Mouse (Mus musculus) erythroid progenitor cell, adult 5-6 weeks (primary cell): ENCODE measurements around the gene Kif6. TPM values are rescaled to one million over a fixed set of nuclear protein-coding genes. Genes with fewer than 3 reads are reported as not detected.

ENCODE experiments used
- ATAC-seq: replicated peaks from 2 replicates; pipeline ENCODE4 v1.8.0; 2016; ENCODE audit warnings: moderate number of reproducible peaks, mild to moderate bottlenecking, moderate TSS enrichment, inconsistent platforms; ENCODE audit not compliant: poor library complexity, low FRiP score, severe bottlenecking
- total RNA-seq, 2 experiments: library from RNA; stranded (forward) in 1 of 2; stranded (reverse) in 1 of 2; fragments of 150-400 nt in 1 of 2; fragments of 186-747, 209-891 nt in 1 of 2; gene quantifications; 2 replicates each; pipeline versions ENCODE4 v1.2.3 to v1.2.4; 2015 to 2017; ENCODE audit warnings: low replicate concordance in 2 of 2

Gene Kif6
- total RNA-seq, 2 experiments from 2014 or later = not detected

- ATAC-seq = no peak
Observed at GRCm38 (mm10) chr17:49732706-49733105, 117.8 kb downstream of the Kif6 start.

- ATAC-seq = no peak
Observed at GRCm38 (mm10) chr17:49734079-49734478, 119.1 kb downstream of the Kif6 start.

GRCm38 (mm10) chr17:49734776-49735175 lies 119.8 kb downstream of the Kif6 start:
- ATAC-seq = no peak

GRCm38 (mm10) chr17:49736364-49736763 lies 121.4 kb downstream of the Kif6 start:
- no peak for ATAC-seq

GRCm38 (mm10) chr17:49737217-49737774 lies 122.4 kb downstream of the Kif6 start:
- no peak for ATAC-seq

GRCm38 (mm10) chr17:49738351-49738750 lies 123.4 kb downstream of the Kif6 start:
- ATAC-seq = no peak

GRCm38 (mm10) chr17:49739896-49740679 lies 125.2 kb downstream of the Kif6 start:
- ATAC-seq = no peak

- ATAC-seq = no peak
Observed at GRCm38 (mm10) chr17:49741172-49741571, 126.2 kb downstream of the Kif6 start.

GRCm38 (mm10) chr17:49741927-49742326 lies 127.0 kb downstream of the Kif6 start:
- no peak for ATAC-seq

GRCm38 (mm10) chr17:49743580-49744463 lies 128.9 kb downstream of the Kif6 start:
- no peak for ATAC-seq

GRCm38 (mm10) chr17:49750889-49751324 lies 136.0 kb downstream of the Kif6 start:
- no peak for ATAC-seq

- no peak for ATAC-seq
Observed at GRCm38 (mm10) chr17:49753874-49754273, 138.9 kb downstream of the Kif6 start.

GRCm38 (mm10) chr17:49756862-49757261 lies 141.9 kb downstream of the Kif6 start:
- no peak for ATAC-seq

- no peak for ATAC-seq
Observed at GRCm38 (mm10) chr17:49759047-49759446, 144.1 kb downstream of the Kif6 start.

- ATAC-seq = no peak
Observed at GRCm38 (mm10) chr17:49761260-49761659, 146.3 kb downstream of the Kif6 start.

- ATAC-seq = no peak
Observed at GRCm38 (mm10) chr17:49761838-49762237, 146.9 kb downstream of the Kif6 start.

GRCm38 (mm10) chr17:49764963-49765362 lies 150.0 kb downstream of the Kif6 start:
- ATAC-seq = no peak

GRCm38 (mm10) chr17:49767717-49768370 lies 152.9 kb downstream of the Kif6 start:
- no peak for ATAC-seq

GRCm38 (mm10) chr17:49771703-49772315 lies 156.9 kb downstream of the Kif6 start:
- ATAC-seq = no peak
